Mouse (Mus musculus) gastrocnemius, adult 18-20 months (tissue): ENCODE measurements at regions not wholly inside any gene's neighbourhood (a gene's known extent, or its start where the extent isn't known, plus 50 kb on each side); places are given as distances from the start of the nearest gene placed in this dataset.

Experiments used
- DNase-seq: peaks from one replicate; pipeline ENCODE4 v3.0.0; 2021; ENCODE audit warnings: low spot score

DNA sequence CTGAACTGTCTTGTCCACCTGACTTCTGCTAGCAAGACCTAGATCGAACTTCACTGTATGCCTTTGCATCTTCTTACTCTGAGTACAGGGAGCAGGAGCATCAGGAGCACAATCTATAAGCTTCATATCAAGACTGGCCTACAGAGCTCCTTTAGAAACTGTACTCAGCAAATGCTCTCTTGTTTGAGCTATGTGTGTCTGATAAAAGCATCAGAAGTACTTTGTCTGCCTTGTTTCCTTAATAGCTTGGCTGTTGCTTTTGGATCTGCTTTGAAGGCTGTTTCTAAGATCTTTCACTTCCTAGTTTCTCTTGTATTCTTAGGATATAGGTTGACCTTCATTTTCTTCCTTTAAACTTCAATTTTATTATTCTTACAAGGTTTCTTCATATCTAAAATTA, 175.3 kb upstream of the Cypt12 start:
- no peak for DNase-seq

DNA sequence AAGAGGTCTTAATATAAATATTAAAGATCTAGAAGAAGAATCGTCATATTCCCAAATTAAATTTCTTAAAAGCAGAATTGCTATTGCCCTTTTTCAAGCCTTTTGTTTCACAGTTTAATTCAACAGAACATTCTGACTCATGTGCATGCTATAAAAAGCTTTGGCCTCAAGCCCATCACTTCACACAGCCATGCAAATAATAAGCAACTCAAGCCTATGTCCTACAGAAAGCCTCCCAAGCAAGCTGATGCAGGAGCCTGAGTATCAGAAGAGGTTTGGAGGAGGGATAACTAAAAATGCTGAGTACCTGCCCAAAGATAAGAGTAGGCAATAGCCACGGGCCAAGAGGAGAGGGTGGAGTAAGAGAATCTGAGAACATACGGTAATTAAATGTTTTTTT, 169.1 kb upstream of the Cypt12 start:
- no peak for DNase-seq

DNA sequence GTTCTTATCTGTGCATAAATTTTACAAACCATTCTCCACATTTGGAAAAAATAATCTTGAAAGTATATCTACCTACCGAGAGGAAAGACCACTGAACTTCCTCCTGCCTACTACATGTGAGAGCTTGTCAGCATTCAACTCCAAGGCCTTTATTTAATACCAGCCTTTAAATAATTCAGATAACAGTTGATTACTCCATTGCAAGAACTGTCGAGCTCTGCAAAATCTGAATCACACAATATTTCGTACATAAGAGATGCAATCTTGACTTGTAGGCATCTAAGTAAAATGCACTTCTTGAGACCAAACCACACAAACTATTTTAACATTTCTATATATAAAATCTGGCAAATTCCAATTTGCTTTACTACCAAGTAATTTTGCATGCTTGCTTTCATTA, 164.1 kb upstream of the Cypt12 start:
- DNase-seq = no peak

DNA sequence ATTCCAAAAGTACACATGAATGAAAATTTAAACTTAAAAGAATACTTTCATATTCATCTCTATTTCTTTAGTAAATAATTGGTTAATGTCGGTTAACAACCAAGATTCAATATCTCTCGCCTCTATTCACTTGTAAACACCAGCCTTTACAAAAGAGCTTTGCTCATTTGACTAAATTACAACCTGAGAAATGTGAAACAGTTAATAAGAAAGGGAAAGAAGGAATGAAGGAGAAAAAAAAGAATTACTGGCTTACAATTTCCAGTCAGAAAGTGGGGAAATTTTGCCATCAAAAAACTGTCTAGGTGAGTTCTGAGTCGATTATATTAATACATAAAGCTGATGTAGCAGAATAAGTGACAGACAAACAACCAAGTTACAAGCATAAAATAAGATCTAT, 163.6 kb upstream of the Cypt12 start:
- no peak for DNase-seq

DNA sequence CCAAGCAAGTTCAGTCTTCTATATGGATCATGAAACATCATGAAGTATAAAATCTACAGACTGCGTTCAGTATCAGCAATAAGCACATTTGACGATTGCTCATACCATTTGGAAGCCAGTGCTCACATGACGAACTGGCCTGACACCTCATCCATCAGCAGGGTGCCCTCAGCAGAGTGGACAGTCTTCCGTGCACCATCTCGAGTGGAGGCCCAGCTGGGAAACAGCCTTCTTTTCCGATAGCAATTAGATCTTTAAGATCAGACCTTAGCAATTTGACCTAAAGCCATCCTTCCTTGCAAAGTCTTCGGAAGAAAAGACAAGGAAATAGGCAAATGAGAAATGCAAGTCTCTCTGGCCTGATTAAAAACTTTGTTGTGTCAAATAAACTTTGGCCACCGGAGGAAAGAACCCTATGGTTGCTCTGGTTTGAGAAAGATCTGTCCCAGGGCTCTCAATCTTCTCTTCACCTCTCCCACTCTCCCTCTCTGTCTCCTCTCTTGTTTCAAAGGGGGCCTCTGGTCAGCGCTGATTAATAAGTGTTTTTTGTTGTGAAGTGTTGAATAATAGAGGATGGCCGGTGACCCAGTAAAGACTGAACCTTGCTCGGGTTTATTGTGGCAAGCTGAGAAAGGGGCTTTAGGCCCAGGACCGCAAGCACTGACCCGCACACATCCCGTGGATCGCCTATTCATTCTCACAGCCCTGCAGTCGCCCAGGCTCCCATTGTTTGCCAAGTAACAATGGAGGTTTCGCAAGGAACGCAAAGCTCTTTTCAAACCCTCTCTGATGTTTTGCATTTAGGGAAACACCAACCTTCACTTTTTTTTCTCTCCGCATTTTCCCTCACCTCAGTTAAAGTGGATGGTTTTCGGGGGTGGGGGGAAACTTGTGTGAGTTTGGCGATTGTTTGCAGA, 162.8 kb upstream of the Cypt12 start:
- no peak for DNase-seq

DNA sequence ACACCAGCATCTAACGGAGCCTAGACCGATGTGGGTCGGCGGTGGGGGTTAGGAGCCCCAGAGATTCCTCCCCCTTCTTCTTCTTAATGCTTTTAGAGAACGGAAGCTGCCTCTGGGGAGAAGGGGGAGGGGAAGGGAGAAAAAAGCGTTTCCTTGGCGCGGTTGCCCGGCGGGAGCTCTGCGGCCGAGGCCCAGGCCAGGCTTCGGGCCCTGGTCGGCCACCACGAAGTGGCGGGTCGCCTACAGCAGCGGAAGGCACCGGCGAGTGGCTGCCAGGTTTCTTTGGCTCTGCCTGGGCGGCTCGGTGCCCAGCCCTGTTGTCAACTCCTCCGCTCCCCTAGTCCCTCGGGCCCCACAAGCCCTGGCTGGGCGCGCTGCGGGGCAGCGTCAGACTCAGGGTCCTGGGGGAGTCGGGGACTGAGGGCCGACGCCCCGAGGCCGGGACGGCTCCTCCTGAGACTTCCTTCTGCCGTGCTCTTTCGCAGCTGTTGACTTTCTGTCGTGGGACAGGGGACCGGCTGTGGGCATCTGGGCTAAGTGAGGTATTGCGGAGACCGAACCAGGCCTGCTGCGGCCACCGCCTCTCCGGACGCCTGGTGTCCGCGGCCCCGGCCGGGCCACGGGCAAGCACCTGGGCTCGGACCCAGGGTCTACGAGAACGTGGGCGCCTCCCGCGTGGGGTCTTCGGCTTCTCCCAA, 162.0 kb upstream of the Cypt12 start:
- no peak for DNase-seq

DNA sequence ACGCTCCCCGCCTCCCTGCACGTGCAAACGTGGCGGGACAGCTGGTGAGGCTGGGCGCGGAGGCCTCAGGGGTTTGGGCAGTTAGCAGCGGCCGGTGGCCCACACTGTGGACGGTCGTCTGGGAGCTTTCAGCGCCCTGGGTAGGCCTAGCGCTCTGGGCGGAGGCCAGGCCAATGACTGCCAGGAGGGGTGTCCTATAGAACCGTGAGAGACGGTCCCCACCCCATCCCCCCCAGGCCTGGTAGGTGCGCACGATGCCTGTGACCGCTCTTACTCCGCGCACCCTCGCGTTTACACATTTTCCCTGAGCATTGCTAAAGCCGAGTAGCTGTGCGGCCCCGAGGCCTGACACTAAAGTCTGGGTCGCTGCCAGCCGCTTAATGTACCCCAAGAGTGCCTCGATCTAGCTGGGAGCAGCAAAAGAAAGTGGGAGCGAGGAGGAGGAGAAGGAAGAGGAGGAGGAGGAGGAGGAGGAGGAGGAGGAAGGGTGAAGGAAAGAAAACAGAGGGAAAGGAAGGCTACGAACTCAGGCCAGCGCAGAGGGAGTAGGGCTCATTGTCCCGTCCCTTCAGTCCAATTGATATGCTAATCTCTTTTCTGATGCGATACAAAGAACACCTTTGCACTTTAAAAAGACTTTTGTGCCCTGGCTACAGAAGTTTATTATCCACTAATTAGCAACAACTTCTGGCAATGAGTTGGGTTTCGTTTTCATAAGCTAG, 161.3 kb upstream of the Cypt12 start:
- no peak for DNase-seq

DNA sequence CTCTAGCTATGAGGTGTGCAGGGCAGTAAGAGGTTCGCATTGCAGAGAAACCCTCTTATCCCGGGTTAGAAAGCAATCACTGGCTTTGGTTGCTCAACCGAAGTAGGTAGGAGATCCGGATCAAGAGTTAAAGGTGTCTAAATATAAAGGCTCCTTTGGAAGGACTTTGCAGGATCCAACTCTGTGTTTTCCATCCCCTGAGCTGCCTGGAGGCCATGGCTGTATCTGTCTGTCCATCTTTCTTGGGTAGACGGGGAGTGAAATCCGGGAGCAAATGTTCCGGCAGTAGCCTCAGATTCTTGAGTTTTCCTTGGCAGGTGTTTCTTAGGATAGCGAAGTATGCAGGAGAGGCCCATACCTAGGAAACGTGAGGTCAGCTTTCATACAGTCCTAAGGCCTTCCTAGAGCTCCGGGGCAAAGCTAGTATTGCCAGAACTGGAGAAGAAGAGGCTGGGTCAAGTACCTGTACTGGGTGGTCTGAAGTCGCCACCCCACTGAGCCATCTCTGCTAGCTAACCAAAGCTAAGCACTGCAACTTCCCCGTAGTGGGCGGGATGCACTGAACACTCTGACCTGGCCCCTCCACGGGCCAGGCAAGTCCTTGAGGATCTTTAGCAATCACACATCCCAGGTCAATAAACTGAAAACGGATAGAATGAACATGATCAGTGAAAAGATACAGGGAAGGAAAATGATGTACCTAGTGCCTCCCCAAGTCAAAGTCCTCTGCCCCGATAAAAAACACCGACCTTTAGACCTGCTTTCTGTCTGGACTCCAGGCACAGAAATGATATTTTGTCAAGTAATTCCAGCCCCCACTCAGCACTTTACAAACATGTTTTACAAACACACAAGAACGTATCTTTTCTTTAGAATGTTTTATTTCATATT, 160.5 kb upstream of the Cypt12 start:
- no peak for DNase-seq

DNA sequence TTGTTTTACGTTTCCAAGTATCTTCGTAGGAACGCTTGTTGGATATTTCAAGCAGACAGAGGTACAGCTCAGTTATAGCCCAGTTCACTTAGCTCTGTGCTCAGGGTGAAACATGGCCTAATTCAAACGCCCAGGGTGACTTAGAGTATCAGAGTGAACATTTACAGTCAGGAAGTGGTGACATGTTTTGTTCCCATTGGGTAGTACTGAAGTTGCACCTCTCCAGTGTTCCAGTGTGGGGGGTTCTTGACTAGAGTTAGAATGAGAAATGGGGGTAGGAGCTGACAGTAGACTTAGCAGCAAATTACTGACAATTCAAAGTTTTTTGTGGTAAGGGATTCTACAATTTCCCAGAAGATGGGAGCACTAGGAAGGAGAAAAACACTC, 159.9 kb upstream of the Cypt12 start:
- no peak for DNase-seq

DNA sequence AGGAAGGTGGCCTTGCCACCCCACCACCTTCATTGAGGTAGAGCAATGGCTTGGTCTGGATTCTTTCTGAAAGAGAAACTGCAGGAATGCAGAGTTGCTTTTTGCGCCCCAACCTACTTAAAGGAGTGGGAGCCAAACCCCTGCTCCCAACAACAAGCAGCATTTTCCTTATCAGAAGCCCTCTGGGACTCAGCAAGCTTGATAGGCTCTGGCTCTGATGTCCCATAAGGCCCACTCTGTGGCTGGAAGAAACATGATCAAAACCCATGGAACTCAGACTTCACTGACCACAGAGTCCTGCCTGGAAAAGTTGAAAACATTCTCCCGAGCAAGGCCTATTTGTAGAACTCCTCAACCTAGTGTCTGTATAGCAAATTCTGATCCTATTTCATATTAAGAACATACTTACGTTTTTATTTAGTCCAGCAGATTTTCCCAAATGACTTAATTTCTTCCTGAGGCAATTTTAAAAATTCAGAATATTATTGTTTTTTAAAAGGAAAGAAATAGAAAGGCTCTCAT, 159.4 kb upstream of the Cypt12 start:
- no peak for DNase-seq

DNA sequence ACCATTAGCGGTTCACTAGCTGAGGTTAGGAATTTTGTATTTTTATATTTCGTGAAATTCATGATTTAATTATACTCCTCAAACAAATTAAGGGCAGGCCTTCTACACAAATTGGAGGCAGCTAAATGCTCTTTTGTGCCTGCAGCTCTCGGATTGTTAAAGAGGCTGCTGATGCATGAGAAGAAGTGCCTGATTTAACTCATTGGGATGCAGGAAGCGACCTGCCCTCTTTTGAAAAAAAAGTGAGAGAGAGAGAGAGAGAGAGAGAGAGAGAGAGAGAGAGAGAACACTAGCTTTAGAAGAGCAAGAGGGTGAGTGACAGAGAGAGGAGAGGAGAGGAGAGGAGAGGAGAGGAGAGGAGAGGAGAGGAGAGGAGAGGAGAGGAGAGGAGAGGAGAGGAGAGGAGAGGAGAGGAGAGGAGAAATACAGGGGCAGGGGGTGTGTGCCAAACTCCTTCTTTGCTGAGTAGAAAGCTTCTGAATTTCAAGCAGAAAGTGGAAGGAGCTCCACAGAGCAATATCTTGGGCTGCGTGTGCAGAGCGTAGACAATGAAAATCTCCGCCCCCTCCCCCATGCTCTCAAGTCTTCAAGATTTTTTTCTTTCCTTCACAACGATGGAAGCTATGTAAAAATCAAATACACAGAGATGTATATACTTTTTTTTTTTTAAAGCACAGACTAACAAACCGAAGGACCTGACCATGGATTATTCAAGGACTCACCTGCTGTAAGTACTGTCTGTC, 158.6 kb upstream of the Cypt12 start:
- no peak for DNase-seq

DNA sequence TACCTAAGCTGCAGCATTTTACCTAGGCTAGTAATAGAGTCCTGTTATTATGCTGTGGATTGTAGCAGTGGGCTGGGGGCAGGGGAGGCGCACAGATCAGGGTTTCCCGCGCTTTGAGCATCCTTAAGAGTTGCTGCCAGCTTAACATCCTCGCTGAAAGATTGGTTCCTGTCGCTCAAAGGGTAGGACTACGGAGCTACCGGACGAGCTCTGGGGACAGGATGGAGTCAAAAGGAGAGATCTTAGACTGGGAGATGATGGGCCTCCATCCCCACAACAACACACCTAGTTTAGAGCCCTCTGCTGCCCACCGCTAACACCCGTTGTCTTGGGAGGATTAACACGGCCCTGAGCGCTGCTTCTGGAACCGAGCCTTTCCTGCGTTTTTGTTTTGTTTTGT, 157.9 kb upstream of the Cypt12 start:
- DNase-seq = no peak

DNA sequence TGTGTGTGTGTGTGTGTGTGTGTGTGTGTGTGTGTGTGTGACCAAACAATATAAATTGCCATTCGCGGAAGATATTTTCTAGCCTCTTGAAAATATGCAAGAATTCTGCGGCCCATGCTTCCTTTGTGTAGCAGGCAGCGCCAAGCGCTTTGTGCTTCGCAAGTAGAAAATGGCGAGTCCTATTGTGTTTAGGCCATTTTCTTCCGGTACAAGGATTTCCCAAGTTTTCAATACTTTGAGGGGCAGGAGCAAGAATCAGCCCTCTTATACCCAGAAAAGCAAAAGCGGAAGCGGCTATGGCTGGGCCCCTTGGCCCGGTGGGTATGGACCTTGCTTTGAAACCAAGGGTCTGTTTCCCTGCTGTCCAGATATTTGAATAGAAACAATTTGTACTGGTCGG, 157.4 kb upstream of the Cypt12 start:
- DNase-seq = no peak

DNA sequence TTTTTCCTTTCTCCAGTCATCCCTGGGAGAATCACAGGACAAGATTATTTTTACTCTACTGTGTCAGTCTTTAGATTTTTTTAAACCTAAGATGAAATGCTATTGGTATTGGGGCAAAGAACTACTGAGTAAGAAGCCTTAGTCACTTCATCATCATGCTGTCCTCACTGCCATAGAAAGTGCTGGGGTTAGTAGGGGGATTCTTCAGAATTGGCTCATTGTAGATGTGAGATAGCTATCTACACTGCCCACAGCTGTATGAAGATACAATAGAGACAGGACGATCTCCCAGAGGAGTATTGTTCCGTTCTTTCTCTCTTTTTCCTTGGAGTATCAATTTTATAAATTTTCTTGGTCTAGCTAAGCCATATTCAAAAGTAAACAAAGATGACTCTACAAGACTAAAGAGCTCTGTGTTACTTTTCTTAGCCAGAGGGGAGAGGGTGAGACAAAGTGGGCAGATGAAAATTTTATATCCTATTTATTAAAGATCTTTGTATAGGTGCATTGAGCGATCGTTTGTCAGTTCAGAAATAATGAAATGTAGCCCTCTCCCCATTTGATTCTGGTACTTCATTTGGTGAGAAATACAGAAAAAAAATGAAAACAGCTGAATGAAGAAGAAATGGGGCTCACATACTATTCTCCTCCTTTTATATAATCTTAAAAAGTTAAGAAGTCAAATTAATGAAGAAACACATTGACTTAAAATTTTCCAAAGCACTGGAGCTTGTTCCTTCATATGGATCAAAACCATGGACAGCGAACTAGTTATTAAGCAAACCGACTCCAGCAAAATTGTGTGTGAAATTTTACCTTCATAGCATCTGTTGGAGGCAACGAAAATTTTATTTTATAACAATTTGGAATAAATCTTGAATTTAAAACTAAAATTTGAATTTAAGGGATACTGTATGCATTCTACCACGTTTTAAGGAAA, 156.6 kb upstream of the Cypt12 start:
- no peak for DNase-seq

DNA sequence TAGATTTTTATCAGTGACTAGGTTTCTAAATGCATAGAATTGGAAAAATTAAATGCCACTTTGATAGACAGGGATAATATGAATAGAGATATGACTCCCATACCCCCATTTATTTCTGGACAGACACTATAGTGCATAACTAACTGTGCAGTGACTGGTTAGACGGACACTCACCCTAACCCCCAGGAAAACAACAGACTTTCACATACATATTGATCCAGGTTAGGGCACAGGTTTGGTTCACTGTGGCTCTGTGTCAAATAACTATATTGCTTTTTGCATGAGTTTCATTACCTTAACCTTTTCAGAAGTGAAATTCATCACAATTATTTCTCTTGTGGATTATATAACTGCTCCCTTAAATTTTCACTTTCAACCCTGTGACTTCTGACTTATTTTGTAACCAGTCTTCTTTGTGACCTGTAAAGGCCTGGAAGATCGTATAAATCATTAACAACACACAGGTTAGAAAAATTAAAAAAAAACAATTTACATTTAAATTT, 155.6 kb upstream of the Cypt12 start:
- no peak for DNase-seq

DNA sequence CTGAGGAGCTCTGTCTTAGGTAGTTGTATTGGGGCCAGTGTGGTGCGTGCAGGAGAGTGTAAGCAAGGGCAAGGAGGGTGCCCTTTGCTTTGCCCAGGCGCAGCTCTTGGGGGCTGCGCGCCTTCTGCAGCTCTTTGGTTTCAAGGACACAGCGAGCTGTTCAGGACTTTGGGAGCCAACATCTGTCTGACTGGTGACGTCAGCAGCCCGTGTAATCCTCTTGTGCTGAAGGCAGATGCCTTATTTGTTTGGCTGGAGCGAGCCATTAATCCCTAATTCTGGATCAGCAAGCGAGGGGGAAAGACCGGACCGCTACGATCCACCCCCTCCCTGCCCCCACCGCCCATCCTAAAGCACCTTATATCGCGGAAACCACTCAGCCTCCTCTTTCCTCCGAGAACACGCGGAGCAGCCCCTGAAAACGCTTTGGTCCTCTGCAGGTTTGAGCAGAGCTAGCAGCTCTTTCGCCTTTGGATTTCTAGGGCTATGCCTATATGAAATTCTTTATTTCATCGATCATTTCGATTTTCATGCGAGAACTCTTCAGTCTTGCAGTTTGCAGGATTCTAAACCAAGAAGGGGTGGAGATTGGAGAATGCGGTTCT, 154.5 kb upstream of the Cypt12 start:
- DNase-seq = no peak

DNA sequence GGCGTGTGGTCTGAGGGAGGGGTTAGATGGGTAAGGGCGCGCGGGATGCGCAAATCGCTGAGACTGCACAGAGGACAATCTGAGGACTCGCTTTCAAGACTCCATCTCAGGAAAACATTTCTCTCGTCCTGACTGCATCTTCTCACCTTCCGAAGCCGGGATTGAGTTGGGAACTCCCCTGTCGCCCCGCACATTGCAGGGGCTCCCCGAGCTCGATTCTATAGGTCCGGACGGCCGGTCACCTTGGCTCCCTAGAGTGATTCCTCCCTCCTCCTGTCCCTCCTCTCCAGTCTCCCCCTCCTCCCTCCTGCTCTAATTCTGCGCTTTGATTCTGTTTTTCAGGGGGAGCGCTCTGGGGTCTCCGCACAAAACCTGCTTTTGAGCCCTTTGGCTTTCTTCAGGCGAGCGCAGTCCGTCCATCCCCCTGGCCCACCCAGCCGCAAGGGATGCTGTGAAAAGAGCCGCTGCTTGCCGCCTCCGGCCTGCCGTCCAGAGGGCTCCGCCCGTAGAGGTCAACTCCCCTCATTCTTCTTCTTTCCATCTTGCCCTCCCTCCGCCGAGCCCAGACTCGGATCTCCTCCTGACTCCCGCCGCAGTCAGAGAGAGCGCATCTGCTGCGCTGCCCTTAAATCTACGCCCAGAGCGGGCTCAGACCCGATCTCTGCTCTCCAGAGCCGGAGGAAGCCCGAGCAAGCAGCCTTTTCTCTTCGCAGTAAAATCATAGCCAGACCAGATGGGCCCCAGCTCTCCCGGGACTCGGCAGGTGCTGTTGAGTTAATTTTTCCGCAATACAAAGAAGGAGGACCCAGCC, 153.8 kb upstream of the Cypt12 start:
- no peak for DNase-seq
